Mouse (Mus musculus) CH12.LX (cell line): ENCODE data around the gene Wdr4. TPM values are rescaled to one million over a fixed set of nuclear protein-coding genes. Genes with fewer than 3 reads are reported as not detected.

Experiments
- DNase-seq: peaks from one replicate; pipeline ENCODE4 v3.0.0-alpha.2; 2013; ENCODE audit errors: extremely low read depth
- H3K27ac ChIP-seq: 2 replicates; pipeline ENCODE4 v1.5.1; 2012; ENCODE audit warnings: low read depth, mild to moderate bottlenecking, control low read depth, moderate library complexity; ENCODE audit not compliant: insufficient read depth
- H3K27me3 ChIP-seq: replicated peaks from 2 replicates; pipeline ENCODE3; 2012; ENCODE audit warnings: inconsistent platforms
- H3K36me3 ChIP-seq, 2 experiments: replicated peaks in 1 of 2; 2 replicates each; pipeline versions ENCODE3 to v1.6.1; 2012; ENCODE audit warnings: inconsistent platforms in 1 of 2, low read length in 1 of 2, mild to moderate bottlenecking in 1 of 2, mixed read lengths in 1 of 2, moderate library complexity in 1 of 2; ENCODE audit not compliant: control insufficient read depth in 1 of 2, insufficient read depth in 1 of 2
- H3K4me1 ChIP-seq, 2 experiments: 2 replicates each; pipeline ENCODE4 v1.6.1; 2012; ENCODE audit warnings: inconsistent platforms in 1 of 2, moderate library complexity in 1 of 2; ENCODE audit not compliant: insufficient read depth in 2 of 2, control insufficient read depth in 1 of 2
- H3K4me2 ChIP-seq: 2 replicates; pipeline ENCODE4 v1.6.1; 2012; ENCODE audit warnings: low read depth, mild to moderate bottlenecking, control low read depth; ENCODE audit not compliant: poor library complexity, insufficient read depth, severe bottlenecking
- H3K4me3 ChIP-seq, 3 experiments: fragments of 150-350 bp in 1 of 3; sonication (generic) in 1 of 3; replicated peaks in 1 of 3; 2 replicates each; pipeline versions ENCODE3 to v1.5.1; 2011 to 2012; ENCODE audit warnings: low read depth in 2 of 3, low read length in 2 of 3, mild to moderate bottlenecking in 2 of 3, moderate library complexity in 2 of 3, control low read depth in 1 of 3, improper control_type of control experiment in 1 of 3, inconsistent platforms in 1 of 3, mixed read lengths in 1 of 3; ENCODE audit not compliant: poor library complexity in 1 of 3
- H3K79me2 ChIP-seq: replicated peaks from 2 replicates; pipeline ENCODE4 v1.6.1; 2012; ENCODE audit warnings: mild to moderate bottlenecking, moderate library complexity; ENCODE audit not compliant: control insufficient read depth, poor library complexity, insufficient read depth, severe bottlenecking; ENCODE audit errors: extremely low read depth
- H3K9ac ChIP-seq: 2 replicates; pipeline ENCODE4 v1.6.1; 2012; ENCODE audit warnings: low read depth, mild to moderate bottlenecking, control low read depth, moderate library complexity; ENCODE audit not compliant: insufficient read depth
- H3K9me3 ChIP-seq: replicated peaks from 2 replicates; pipeline ENCODE3; 2012; ENCODE audit warnings: low read length, inconsistent platforms, mixed read lengths
- BHLHE40 ChIP-seq: IDR thresholded peaks from 2 replicates; pipeline ENCODE4 v1.6.1; 2011; ENCODE audit warnings: mild to moderate bottlenecking, low read depth, low read length, improper control_type of control experiment
- CHD1 ChIP-seq: IDR thresholded peaks from 2 replicates; pipeline ENCODE4 v1.6.1; 2012; ENCODE audit warnings: low read depth, low read length, improper control_type of control experiment, inconsistent platforms
- CHD2 ChIP-seq: IDR thresholded peaks from 2 replicates; pipeline ENCODE4 v1.6.1; 2011; ENCODE audit warnings: low read length, improper control_type of control experiment
- CTCF ChIP-seq, 2 experiments: IDR thresholded peaks in 1 of 2; conservative IDR thresholded peaks in 1 of 2; 2 replicates each; pipeline ENCODE4 v1.5.1; 2011 to 2012; ENCODE audit warnings: low read depth in 2 of 2, low read length in 2 of 2, improper control_type of control experiment in 1 of 2, inconsistent platforms in 1 of 2, mild to moderate bottlenecking in 1 of 2, moderate library complexity in 1 of 2
- E2F4 ChIP-seq: IDR thresholded peaks from 2 replicates; pipeline ENCODE4 v1.6.1; 2011; ENCODE audit warnings: low read depth, low read length, improper control_type of control experiment; ENCODE audit not compliant: insufficient replicate concordance
- EP300 ChIP-seq: IDR thresholded peaks from 2 replicates; pipeline ENCODE4 v1.6.1; 2011; ENCODE audit warnings: low read length, improper control_type of control experiment
- ETS1 ChIP-seq: conservative IDR thresholded peaks from 2 replicates; pipeline ENCODE4 v1.6.1; 2012; ENCODE audit warnings: low read depth, mild to moderate bottlenecking, inconsistent platforms, low read length, improper control_type of control experiment, moderate library complexity
- GABPA ChIP-seq: IDR thresholded peaks from 2 replicates; pipeline ENCODE4 v1.6.1; 2012; ENCODE audit warnings: low read depth, low read length, improper control_type of control experiment, inconsistent platforms; ENCODE audit not compliant: insufficient replicate concordance
- HCFC1 ChIP-seq: IDR thresholded peaks from 2 replicates; pipeline ENCODE4 v1.6.1; 2012; ENCODE audit warnings: low read depth, mild to moderate bottlenecking, inconsistent platforms, low read length, improper control_type of control experiment
- IRF4 ChIP-seq: IDR thresholded peaks from 2 replicates; pipeline ENCODE4 v1.6.1; 2014; ENCODE audit warnings: low read depth, mild to moderate bottlenecking, inconsistent platforms, low read length, improper control_type of control experiment
- JUND ChIP-seq: conservative IDR thresholded peaks from 2 replicates; pipeline ENCODE4 v1.6.1; 2011; ENCODE audit warnings: low read depth, low read length, improper control_type of control experiment
- KAT2A ChIP-seq: IDR thresholded peaks from 2 replicates; pipeline ENCODE4 v1.6.1; 2012; ENCODE audit warnings: low read length, improper control_type of control experiment, inconsistent platforms; ENCODE audit not compliant: insufficient replicate concordance
- MAFK ChIP-seq: IDR thresholded peaks from 2 replicates; pipeline ENCODE4 v1.6.1; 2011; ENCODE audit warnings: low read length, improper control_type of control experiment; ENCODE audit not compliant: insufficient replicate concordance
- MAX ChIP-seq: IDR thresholded peaks from 2 replicates; pipeline ENCODE4 v1.6.1; 2011; ENCODE audit warnings: low read length, improper control_type of control experiment
- MAZ ChIP-seq: IDR thresholded peaks from 2 replicates; pipeline ENCODE4 v1.6.1; 2012; ENCODE audit warnings: low read depth, mild to moderate bottlenecking, inconsistent platforms, low read length, improper control_type of control experiment, moderate library complexity
- MEF2A ChIP-seq: IDR thresholded peaks from 2 replicates; pipeline ENCODE4 v1.6.1; 2014; ENCODE audit warnings: low read depth, mild to moderate bottlenecking, inconsistent platforms, low read length, improper control_type of control experiment, borderline replicate concordance
- MXI1 ChIP-seq: IDR thresholded peaks from 2 replicates; pipeline ENCODE4 v1.6.1; 2011; ENCODE audit warnings: mild to moderate bottlenecking, low read depth, low read length, improper control_type of control experiment
- MYC ChIP-seq: IDR thresholded peaks from 2 replicates; pipeline ENCODE4 v1.6.1; 2011; ENCODE audit warnings: low read depth, mild to moderate bottlenecking, improper control_type of control experiment, low read length
- NELFE ChIP-seq: IDR thresholded peaks from 2 replicates; pipeline ENCODE4 v1.6.1; 2011; ENCODE audit warnings: low read depth, low read length, improper control_type of control experiment
- NRF1 ChIP-seq: IDR thresholded peaks from 2 replicates; pipeline ENCODE4 v1.6.1; 2014; ENCODE audit warnings: low read depth, mild to moderate bottlenecking, inconsistent platforms, low read length, improper control_type of control experiment, moderate library complexity
- PAX5 ChIP-seq: IDR thresholded peaks from 2 replicates; pipeline ENCODE4 v1.6.1; 2012; ENCODE audit warnings: low read length, inconsistent platforms, mixed read lengths
- POLR2A ChIP-seq: IDR thresholded peaks from 2 replicates; pipeline ENCODE4 v1.6.1; 2011; ENCODE audit warnings: low read depth, mild to moderate bottlenecking, improper control_type of control experiment, low read length
- POLR2AphosphoS2 ChIP-seq: IDR thresholded peaks from 2 replicates; pipeline ENCODE4 v1.6.1; 2011; ENCODE audit warnings: low read depth, low read length, improper control_type of control experiment
- RCOR1 ChIP-seq: conservative IDR thresholded peaks from 2 replicates; pipeline ENCODE4 v1.6.1; 2012; ENCODE audit warnings: low read depth, mild to moderate bottlenecking, inconsistent platforms, low read length, improper control_type of control experiment
- SMC3 ChIP-seq: IDR thresholded peaks from 2 replicates; pipeline ENCODE4 v1.6.1; 2011; ENCODE audit warnings: low read depth, low read length, improper control_type of control experiment
- TBP ChIP-seq: conservative IDR thresholded peaks from 2 replicates; pipeline ENCODE4 v1.6.1; 2011; ENCODE audit warnings: low read depth, low read length, improper control_type of control experiment
- UBTF ChIP-seq: IDR thresholded peaks from 2 replicates; pipeline ENCODE4 v1.6.1; 2012; ENCODE audit warnings: low read depth, mild to moderate bottlenecking, inconsistent platforms, low read length, improper control_type of control experiment, moderate library complexity
- USF1 ChIP-seq: IDR thresholded peaks from 2 replicates; pipeline ENCODE4 v1.6.1; 2014; ENCODE audit warnings: low read depth, mild to moderate bottlenecking, inconsistent platforms, low read length, improper control_type of control experiment
- USF2 ChIP-seq: conservative IDR thresholded peaks from 2 replicates; pipeline ENCODE4 v1.6.1; 2011; ENCODE audit warnings: low read depth, low read length, improper control_type of control experiment
- ZC3H11A ChIP-seq: IDR thresholded peaks from 2 replicates; pipeline ENCODE4 v1.6.1; 2012; ENCODE audit warnings: low read depth, mild to moderate bottlenecking, inconsistent platforms, low read length, improper control_type of control experiment
- ZKSCAN1 ChIP-seq: IDR thresholded peaks from 2 replicates; pipeline ENCODE4 v1.6.1; 2012; ENCODE audit warnings: low read depth, inconsistent platforms, low read length, improper control_type of control experiment, borderline replicate concordance
- ZMIZ1 ChIP-seq: IDR thresholded peaks from 2 replicates; pipeline ENCODE4 v1.6.1; 2012; ENCODE audit warnings: low read depth, mild to moderate bottlenecking, inconsistent platforms, low read length, improper control_type of control experiment
- ZNF384 ChIP-seq: IDR thresholded peaks from 2 replicates; pipeline ENCODE4 v1.6.1; 2012; ENCODE audit warnings: low read depth, low read length, improper control_type of control experiment, inconsistent platforms
- dilution Hi-C: fragments of 300-500 bp; cut with MboI; formaldehyde crosslinking; loops from 2 replicates; pipeline ENCODE4 v1.14.3; 2020; ENCODE audit warnings: low sequenced_read_pairs; ENCODE audit not compliant: extremely low pct_unique_long_range_greater_than_20kb, extremely low pct_ligation_motif_present
- in situ Hi-C: fragments of 300-500 bp; cut with MboI; formaldehyde crosslinking; loops from 3 replicates; pipeline ENCODE4 v1.14.3; 2019; ENCODE audit warnings: low sequenced_read_pairs, low pct_ligation_motif_present, low pct_unique_long_range_greater_than_20kb, mixed read lengths
- polyA plus RNA-seq: library from polyadenylated mRNA; unstranded; fragments of >175 nt; gene quantifications from 2 replicates; pipeline ENCODE4 v1.2.1, GENCODE M21; 2012; ENCODE audit warnings: low read depth; ENCODE audit not compliant: insufficient read length
- total RNA-seq, 2 experiments: library from RNA; depleted of rRNA; stranded (reverse); fragments of 300-350 nt in 1 of 2; fragments of >200 nt in 1 of 2; gene quantifications; 2 replicates each; pipeline ENCODE4 v1.2.3; 2012 to 2014

Gene Wdr4
- total and polyA plus RNA-seq, 3 experiments = 48.3 to 56.2 (median 51.4) TPM

DNA sequence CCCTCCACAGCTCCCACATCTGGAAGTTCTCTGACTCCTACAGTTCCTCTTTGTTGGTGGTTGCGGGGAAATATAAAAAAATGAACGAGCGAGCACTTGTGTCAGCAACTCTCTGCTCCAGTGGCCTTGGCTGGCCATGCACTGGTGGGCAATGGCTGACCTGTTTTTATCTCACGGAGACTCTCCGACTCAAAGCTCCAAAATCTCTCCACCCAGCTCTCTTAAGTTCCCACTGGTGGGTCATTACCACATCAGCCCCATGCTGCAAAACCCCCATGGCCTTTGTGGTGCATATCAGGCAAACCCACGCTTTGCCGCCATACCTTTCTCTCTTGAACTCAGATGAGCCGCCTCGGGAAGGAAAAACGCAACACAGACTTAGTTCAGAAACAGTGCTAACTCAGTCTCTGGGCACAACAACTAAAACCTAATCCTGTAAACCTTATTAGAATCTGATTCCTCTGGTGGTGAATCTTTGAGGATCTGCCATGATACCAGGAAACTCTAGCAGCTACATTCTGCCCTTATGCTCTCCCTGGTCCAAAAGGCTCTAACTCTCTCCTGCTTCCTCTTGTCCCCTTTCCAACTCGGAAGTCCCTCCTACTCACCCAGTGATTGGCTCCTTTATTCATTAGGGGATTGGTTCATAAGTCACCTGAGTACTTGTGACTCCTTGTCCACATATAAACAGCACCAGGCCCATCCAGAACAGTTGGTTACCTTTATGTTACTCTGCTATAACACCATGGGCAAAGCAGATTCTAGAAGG lies 39.4 kb upstream of the Wdr4 start (continued):
- no peak for TF ChIP-seq SMC3
- TF ChIP-seq MXI1 = 0 out of 2 replicates have a peak, but pooled peaks have one; percentile 33
- TF ChIP-seq MYC = peak; percentile 76
- no peak for TF ChIP-seq GABPA
- no peak for TF ChIP-seq EP300
- no peak; the same call in 1 of the 2 replicates for TF ChIP-seq KAT2A
- TF ChIP-seq MEF2A = no peak
- no peak for TF ChIP-seq ZC3H11A
- no peak for TF ChIP-seq ZKSCAN1
- TF ChIP-seq JUND = no peak
- no peak for TF ChIP-seq NRF1
- peak; percentile 97 for TF ChIP-seq NELFE
- TF ChIP-seq PAX5 = no peak
- peak; percentile 98 for TF ChIP-seq TBP
- peak; percentile 28; the same call in 1 of the 2 replicates for TF ChIP-seq USF1
- no peak for TF ChIP-seq RCOR1
- no peak for TF ChIP-seq MAZ
- peak; percentile 67 for TF ChIP-seq HCFC1

DNA sequence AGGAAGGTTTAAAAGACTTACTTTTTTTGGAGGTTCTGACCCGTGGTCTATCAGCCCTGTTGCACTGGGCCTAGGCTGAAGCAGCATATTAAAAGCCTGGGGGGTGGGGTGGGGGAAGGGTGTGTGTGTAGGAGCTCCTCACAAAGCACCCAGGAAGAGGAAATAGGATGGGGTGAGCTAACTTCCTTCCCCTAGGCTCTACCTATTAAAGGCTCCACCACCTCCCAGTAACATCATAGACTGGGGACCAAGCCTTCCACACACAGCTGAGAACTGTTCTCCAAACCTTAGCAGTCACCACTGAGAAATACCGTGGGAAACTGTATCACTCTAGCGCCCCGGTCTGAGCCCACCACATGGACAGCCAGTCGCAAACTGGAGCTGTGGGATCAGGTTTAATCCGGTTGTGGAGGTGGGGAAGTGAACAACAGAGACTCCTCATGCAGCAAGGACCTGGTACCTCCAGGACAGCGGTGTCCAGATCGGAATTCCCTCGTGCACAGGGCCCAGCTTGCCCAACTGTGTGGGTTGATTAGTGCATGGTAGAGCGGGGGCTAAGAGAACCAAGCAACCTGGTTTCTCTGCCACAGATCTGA lies 38.3 kb upstream of the Wdr4 start:
- H3K36me3 ChIP-seq = peaks cover 7 to 27% of the 10 kb centered on the region in 2 experiments
- peak overlapping the region; percentile 47 for H3K27ac ChIP-seq
- H3K79me2 ChIP-seq = peaks cover 6% of the 10 kb centered on the region
- in situ Hi-C loops (no loop called here), dilution Hi-C loops (no loop called here)
- no peaks in the 10 kb centered on the region for H3K9me3 ChIP-seq
- peak overlapping the region; percentile 95 for H3K9ac ChIP-seq
- peaks cover 4 to 22% of the 10 kb centered on the region in 2 experiments; a peak in 3 of 4 replicates for H3K4me1 ChIP-seq
- no peaks in the 10 kb centered on the region for H3K27me3 ChIP-seq
- H3K4me2 ChIP-seq = peak overlapping the region; percentile 92
- peak; percentile 66 for DNase-seq
- H3K4me3 ChIP-seq = peak overlapping the region; percentile 65 to 92 (median 80)
- TF ChIP-seq POLR2AphosphoS2 (peak; percentile 58; the same call in 1 of the 2 replicates), TBP (peak; percentile 89), MAZ (no peak), GABPA (no peak), SMC3 (no peak), IRF4 (no peak), ZNF384 (no peak), E2F4 (no peak), ZC3H11A (no peak), MAFK (no peak), JUND (no peak), CHD1 (no peak), UBTF (no peak), NRF1 (no peak), CTCF (conservative IDR thresholded peaks at IDR 0.05 in 1 of 2, IDR thresholded peaks at IDR 0.05 in 1 of 2; ENCODE audit: low read depth in 2 of 2, low read length in 2 of 2) (no peak), PAX5 (no peak), MAX (no peak), MXI1 (no peak; the same call in 1 of the 2 replicates), ZMIZ1 (no peak; the same call in 1 of the 2 replicates), USF1 (no peak), HCFC1 (peak; percentile 75), KAT2A (0 out of 2 replicates have a peak, but pooled peaks have one; percentile 3), MEF2A (no peak), POLR2A (peak; percentile 78), USF2 (no peak), RCOR1 (no peak), BHLHE40 (no peak), EP300 (no peak), CHD2 (peak; percentile 82), ETS1 (no peak)
